Mouse (Mus musculus) T-cell, adult 2 months (primary cell): ENCODE results near the gene Olfr70.

Experiments
- DNase-seq: peaks from one replicate; pipeline ENCODE4 v3.0.0; 2022; ENCODE audit warnings: low spot score

Gene Olfr70

DNA sequence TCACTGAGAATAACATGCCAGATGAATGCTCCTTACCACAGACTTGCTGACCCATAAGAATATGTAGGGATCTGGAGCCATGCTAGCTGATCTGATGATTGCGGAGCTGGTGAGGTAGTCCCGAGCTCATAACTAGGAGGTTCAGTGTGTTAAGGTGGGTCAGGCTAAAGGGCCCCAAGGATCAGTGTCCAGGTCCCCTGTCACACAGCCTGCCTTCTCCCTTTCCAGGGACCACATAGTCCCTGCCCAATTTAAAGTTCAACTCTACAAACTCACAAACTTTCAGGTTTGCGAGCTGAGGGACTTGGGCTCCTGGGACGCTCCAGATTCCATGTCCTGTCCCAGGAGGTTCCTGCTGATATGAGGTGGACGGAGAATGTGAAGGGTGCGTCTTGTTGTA, at the start of gene Olfr70:
Olfr70 (minus strand) TSS at position 101 of the 400 bp plus-strand sequence.
- DNase-seq, result no peak

DNA sequence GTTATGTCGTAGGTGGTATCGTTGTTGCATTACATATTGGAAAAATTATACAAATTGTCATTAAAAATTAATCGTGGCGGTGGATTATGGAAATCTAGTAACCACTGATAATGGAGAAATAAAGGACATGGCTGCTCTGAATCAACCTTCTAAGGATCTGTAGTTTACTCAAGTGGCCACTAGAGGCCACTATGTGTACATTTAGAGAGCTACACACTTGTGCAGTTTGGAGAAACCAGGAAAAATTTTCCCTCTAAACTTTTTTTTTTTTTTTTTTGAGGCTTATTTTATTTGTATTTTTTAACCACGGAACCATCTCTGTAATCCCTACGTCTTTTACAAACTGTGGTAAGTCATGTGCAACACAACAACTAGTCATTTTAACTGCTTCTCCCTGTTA, 44.6 kb upstream of the Olfr70 start:
- no peak for DNase-seq

DNA sequence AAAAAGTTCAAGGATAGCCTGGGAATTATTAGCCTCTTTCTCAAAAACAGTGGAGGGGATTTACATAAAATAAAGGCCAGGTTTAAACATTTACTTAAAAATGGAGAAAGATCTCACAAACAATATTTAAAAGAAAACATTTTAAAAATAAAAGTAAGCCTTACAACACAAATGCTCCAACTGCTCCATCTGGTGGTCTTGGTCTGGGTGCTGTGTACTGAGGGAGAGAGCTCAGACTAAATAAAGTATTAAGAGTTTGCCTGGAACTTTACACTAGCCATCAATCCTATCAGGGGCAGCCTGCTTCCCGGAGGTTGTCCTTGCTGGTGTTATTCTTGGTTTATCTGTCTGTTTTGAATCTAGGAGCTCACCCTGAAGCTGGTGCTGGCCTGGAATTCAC, 42.5 kb upstream of the Olfr70 start:
- no peak for DNase-seq

DNA sequence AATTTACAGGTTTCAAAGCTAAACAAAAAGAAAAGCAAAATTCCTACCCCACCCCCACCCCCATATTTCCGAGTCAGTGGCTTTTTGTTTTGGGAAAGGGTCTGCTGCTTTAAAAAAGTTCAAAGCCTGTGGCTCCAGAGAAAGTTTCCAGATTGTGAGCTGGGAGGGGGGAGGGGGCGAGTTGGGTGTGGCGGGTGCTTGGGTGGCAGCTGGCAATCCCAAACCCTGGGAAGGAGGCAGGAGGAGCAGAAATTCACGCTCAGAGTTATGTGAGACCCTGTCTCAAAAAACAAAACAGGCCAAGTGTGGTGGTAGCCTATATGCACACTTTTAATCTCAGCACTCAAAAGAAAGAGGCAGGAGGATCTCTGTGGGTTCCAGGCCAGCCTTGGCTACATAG, 42.0 kb upstream of the Olfr70 start:
- no peak for DNase-seq

DNA sequence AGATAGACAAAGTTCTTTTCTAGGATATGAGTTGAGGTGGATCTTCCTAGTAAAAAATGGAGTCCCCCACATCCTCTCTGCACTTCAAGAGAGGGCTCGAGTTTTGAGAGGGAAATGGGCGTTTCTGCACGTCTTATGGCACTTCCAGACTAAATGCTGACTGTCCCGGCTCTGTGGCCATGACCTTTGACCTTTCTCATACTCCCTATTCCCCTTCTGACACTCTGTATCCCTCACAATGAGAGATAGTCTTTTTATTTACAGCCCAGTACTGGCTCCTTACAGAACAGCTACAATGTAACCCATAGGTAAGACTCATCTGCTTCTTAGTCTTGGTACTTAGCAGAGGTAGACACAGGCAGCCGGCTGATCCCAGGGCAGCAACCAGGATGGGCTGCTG, 40.9 kb upstream of the Olfr70 start:
- DNase-seq, result no peak

DNA sequence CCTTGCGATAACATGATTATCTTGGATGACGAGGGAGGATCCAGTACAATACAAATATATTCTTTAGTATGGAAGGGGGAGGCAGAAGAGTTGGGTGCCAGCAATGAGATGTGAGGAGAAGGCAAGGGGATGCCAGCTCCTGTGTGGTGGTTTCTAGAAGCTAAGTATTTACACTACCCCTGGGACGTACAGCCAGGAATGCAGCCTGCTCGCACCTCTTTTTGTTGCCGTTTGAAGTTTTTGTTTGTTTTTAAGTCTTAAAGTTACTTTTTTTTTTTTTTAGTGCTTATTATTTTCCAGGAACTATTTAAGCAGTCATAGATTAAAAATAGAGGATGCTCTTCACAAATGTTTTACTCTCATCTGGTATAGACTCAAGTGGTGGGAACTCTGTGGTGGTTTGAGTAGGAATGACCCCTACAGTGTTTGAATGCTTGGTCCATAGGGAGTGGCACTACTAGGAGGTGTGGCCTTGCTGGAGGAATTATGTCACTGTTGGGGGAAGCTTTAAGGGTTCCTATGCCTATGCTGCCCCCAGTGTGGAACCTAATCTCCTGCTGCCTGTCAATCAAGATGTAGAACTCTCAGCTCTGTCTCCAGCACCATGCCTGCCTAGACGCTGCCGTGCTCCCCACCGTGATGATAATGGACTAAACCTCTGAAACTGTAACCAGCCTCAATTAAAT, 38.5 kb upstream of the Olfr70 start:
- no peak for DNase-seq

DNA sequence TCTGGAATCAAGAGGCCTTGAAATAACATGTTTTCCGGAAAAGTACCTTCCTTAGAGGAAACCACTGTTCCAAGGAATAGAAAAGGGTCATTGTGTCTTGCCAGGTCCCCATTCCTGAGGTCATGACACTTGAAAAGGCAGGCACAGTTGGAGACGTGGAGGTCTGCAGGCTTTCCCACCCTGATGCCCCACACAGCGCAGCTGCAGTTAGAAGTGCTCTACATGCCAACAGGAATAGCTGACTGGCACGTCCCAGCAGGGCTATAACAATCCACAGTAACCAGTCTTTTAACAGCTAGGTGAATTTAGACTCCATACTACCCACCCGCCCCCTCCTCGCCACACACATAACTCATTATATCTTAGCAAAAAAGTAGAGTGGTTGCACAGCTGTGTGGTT, 36.5 kb upstream of the Olfr70 start:
- DNase-seq, result no peak

DNA sequence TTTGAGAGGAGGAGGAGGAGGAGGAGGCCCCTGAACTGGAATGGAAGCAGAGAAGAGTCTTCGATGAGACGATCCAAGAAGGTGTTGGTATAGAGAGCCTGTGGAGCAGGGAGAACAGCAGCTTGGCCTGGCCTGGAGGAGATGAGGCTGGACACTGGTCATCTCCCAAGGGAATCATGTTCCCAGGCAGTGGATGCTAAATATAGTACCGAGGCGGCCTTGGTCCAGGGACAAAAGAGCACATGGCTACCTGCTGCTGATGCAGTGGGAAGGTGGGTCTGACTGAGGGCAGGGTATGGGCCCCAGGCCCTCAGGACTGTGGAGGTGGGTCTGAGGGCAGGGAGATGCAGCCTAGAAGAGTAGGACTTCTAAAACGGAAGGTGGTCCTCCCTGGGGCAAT, 32.6 kb upstream of the Olfr70 start:
- DNase-seq, result no peak

DNA sequence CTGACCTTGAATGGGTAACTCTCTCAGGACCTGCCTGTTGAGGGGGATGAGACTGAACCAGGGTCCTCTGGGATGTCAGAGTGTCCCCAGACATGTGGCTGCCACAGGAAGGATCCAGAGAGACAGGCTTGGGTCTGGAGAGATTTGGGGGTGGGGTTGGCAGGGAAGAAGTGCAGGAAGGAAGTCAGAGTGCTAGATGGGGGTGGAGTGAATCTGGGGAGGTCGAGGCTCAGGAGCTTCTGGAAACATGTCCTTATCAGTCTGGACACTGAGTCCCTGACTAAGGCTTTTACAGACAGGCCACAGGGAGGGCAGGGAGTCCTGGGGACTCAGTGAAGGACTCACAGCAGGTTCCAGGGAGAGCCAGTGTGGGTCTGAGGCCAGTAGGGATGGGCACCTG, 31.6 kb upstream of the Olfr70 start:
- DNase-seq, result no peak

DNA sequence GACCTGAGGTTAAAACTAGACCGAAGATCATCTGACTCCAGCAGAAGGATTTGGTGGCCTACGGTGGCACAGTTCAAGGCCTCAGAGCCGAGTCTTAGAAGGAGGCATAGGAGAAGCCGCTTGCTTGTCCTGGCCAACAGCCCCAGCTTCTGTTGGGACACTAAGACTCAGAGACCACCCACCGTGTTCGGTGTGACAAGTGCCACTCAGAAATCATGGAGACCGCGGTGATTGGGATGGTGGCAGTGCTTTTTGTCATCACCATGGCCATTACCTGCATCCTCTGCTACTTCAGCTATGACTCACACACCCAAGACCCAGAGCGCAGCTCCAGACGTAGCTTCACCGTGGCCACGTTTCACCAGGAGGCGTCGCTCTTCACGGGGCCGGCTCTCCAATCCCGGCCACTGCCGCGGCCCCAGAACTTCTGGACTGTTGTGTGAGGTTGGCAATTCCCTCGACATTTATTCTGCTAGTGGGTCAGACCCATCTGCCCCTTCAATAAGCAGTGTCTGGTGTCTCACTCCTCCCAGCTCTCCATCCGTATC, 30.2 kb upstream of the Olfr70 start:
- DNase-seq, result no peak

DNA sequence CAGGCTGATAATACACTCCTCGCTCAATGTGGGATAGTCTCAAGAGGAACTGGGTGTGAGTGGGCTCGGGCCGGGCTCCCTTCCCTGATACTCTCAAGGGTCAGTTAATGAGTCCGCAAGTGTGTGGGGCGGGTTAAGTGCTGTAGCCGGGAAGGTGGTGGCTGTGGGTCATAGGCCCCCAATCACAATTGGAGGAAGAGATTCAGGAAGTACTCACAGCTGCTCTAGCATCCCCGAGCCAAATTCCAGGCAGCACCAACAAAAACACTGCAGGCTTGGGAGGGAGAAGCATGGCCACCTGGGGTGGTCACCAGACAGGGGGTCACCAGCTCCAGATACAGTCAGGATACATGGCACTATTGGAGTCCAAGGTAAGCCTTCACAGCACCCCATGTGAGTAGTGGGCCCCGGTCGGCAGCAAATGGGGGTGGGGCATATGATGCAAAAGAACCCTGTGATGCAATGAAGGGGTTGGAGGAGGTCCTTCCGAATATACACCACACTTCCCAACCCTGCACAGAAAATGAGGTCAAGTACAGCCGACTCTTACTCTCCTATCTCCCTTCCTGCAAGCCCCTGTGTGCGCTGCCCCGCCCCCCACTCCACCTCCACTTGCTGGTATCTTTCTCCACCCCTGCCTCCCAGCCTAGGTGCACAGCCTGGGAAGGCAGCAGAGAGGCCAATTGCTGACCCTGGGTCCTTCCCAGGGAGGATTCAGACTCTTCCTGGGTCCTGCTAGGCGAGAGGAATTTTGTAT, 29.4 kb upstream of the Olfr70 start, which contains the start of gene Spaar:
Spaar (plus strand) TSS at position 241 of the 757 bp plus-strand sequence.
- DNase-seq, result no peak

DNA sequence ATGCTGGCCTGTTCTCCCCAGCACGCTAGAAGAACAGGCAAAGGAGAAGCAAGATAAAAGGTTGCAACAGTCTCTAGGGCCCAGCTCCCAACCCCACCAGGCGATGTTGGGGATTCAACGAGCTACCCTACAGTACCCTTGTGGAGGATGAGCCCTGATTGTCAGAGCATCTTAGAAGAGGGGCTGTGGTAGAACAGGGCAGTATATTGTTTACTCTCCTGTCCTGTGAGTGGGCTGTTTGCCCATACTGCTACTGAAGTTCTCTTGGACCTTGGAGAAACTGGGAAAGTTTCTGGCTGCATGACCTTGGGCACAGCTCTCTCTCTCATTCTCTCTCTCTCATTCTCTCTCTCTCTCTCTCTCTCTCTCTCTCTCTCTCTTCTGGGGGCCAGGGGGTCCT, 28.5 kb upstream of the Olfr70 start:
- no peak for DNase-seq

DNA sequence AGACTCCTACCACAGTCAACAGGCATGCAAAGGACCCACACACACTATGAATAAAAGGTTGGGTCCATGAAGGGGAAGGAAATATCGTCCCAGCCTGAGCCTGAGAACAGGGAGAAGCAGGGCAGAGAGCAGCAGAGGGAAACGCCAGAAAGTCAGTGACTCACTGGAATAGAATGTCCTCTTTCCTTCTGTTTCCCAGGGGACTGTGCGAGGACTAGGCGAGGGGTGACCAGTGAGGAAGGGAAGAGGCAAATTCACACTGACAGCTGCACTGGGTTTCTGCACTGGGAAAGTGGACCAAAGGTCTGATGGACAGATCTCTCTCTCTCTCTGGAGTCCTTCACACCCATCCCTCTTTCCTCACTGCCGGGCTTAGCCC, 28.0 kb upstream of the Olfr70 start:
- DNase-seq, result no peak

DNA sequence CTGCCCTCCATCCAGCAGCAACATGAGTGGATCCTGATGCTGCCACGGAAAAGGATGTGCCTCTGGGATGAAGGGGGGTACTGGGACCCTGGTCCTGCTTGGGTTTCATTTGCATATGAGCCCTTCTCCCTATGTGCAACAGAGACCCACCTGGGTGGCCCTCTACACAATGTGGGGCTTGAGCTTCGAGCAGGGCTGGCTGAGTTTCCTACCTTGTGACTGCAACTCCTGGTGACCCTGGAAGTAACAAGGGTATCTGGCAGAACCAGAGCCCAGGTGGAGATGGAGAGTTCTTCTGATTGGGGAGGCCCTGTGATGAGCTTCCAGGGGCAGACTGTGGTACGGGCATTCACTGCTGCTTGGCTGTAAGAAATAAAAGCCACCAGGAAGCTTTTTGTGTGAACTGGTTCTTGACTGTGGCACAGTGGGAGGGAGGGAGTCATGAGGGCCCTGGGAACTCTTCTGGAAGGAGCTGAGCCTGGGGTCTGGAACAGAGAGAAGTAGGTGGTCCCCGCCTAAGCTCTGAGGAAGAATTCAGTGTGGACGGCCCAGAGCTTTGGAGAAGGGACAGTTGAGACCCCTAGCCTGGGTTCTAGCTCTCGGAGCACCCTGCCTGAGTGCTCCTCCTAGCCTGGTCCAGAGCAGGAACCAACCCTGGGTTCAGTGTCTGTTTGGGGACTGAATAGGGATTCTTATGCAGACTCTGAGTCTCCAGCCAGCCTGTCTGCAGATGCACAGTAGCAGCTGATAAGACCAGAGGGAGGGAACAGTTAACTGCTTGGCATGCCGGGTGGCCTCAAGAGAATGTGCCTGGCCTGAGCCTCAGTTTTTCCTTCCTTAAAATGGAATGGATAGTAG, 27.3 kb upstream of the Olfr70 start:
- no peak for DNase-seq

DNA sequence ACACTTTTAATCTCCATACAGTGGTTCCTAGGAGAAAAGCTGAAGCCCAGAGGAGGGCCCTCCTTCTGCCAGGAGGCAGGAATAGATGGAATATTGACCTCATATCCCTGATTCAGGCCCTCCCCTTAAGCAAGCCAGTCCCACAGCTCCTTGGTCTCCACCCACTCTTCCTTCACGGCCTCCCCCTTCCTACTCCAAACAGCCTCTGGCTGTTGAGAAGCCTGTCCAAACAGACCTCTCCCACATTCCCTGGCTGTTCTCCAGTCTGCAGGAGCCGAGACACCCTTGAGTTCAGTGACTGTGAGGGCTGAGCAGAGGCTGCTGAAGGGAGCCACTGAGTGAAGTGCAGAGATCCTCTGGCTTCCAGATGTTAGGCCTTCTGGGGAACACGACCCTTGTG, 26.4 kb upstream of the Olfr70 start, which contains the start of gene Hrct1:
Hrct1 (plus strand) TSS at position 194 of the 400 bp plus-strand sequence.
- DNase-seq, result no peak

DNA sequence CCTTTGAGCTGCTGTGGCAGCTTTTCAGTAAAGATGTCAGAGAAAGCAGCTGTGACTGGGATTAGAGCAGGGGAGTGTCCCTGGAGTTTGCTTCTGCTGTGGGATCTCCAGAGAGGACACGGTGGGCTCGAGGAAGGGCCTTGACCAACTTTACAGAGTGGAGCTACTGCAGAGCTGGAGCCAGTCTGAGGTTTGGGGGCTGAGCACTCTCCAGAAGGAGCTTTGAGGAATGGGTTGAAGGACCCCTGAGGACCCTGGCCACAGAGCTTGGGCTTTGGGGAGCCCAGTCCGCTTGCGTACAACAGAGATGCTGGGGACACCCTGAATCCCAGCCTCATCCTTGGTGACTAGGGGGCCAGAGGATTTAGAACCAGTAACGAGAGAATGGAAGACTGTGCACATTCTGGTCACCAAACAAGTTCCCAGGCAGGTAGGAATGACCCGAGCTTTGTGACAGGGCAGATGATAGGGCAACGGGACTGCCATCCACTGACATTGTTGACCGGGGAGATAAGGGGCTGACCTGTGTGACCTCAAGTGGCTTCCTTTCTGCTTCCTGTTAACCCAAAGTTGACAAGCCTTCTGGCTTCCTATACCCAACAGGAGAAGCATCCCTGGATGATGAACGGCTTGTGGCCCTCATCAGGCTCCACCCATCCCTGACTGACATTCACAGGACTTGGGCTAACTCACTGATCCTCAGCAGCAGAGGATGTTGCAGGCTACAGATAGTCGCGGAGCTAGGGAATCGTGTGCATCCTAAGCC, 25.8 kb upstream of the Olfr70 start:
- DNase-seq, result no peak

DNA sequence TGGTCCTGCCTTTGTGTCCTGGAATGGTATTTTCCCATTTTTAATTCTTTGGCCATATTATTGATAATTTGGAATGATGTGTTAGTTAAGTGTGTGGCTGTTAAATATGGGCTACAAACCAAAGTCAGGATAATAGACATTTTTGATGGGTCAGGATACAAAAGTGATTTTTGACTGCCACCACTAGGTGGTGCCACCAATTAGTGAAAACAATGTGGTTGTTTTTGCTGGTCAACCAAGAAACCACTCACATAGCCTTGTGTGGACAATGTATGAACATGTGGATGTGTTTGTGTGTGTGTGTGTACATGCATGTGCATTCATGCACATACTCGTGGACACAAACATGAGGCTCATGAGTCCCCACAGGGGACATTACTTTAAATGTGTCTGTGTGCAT, 24.2 kb upstream of the Olfr70 start:
- no peak for DNase-seq

DNA sequence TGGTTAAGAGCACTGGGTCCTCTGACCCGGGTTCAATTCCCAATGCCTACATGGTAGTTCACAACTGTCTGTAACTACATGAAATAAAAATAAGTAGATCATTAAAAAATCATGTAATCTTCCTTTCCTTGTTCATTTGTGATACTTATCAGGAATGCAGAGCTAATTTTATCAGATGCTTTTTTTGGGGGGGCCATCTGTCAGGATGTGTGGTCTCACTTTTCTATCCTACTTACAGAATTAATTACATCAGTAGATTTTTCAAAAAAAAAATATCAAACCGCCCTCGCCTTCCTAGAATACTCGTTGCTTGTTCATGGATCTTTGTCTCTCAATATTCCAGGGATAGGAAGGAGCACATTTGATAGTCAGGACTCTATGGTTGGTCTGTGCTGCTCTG, 21.6 kb upstream of the Olfr70 start:
- no peak for DNase-seq

DNA sequence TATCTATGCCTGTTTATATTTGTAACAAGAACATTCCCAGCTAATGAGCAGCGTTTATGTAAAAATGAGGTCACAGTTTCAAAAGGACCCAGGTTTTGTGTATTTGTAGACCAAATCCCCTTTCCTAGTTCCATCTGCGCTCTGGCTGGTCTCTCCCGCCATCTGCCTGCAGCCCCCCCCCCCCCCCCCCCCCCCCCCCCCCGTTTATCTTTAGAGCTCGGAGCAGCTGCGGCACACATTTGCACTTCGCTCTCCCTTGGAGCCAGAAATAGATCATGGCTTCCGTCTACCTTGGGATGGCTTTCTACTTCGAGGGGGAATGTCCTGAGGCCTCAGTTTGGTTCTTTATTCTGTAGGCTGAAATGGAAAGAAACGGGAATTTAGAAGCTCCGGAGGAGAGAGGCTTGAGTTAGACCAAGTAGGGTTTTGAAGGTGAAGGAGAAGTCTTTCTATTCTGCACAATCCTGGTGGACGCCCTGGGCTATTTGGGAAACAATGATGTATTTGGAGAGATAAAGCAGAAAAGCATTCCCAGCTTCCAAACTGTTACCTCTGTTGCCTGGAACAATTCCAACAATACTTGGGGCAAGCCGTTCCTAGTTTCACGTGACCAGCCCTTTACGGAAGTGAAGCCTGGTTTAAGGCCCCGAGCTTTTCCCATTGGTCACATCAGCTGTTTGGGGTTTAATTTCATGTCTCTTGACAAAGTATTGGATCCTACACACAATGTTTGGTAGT, 20.1 kb upstream of the Olfr70 start:
- no peak for DNase-seq

DNA sequence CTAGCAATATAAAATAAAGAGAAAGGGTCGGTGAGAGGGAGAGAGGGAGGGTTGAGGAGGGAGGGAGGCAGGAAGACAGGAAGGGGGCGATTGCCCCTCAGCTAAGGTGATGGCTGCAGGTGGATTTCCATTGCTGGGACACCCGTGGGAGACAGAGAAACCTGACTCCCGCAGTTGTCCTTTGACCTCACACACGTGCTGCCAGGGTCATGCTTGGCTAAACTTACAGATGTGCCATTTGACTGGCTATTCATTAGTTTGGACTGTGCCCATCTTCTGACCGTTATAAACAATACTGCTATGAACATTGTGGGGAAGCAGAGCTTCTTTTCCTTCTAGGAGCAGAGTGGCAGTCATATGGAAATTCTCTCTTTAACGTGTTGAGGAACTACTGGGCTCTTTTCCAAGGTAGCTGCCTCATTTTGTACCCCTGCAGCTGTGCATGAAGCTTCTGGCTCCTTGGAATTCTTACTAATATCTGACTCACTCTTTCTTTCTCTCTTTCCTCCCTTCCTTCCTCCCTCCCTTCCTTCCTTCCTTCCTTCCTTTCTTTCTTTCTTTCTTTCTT, 13.1 kb upstream of the Olfr70 start:
- no peak for DNase-seq

DNA sequence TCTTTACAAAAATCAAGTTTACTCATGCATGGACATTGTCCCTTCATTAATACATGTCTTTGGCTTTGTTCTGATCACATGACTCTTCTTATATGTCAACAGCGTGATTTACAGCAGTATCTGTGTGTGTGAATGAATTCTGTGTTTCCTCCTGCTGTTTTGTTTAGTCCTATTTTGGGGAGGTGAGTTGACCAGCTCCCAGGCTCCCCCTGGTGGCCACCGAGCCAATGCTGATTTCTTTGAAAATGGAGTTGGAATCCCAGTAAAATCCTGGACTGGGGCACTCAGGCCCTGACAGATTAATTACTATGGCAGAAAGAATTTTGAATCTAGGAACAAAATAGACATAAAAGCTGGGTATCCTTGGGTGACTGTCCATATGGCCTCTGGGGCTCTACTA, 11.2 kb upstream of the Olfr70 start:
- DNase-seq, result peak; percentile 61
